In genomic region chr7:63444484-63445345, GRCm38 (mm10) we compare ENCODE assay signal across 8 mouse cellular contexts. TPM values are rescaled to one million over a fixed set of nuclear protein-coding genes. Genes with fewer than 3 reads are reported as not detected.
DNase-seq lines count a peak whose midpoint lies in the region; ATAC-seq and TF ChIP-seq lines count a peak whose summit lies in the region.

Otud7a (plus strand) TSS chr7:63444751.

- peak within 1 kb of the TSS; percentile 85 for H3K4me2 ChIP-seq in hindbrain, embryonic 16.5 days (ENCODE audit: low read length)
- peak within 1 kb of the TSS; percentile 94 for H3K4me2 ChIP-seq in midbrain, embryonic 11.5 days
- peak within 1 kb of the TSS; percentile 94 for H3K4me2 ChIP-seq in stomach, embryonic 15.5 days

- no peaks in the 10 kb centered on the region for H3K27me3 ChIP-seq in hindbrain, embryonic 16.5 days (replicated peaks; ENCODE audit: control insufficient read depth, insufficient read depth, low read length)
- H3K27me3 ChIP-seq in midbrain, embryonic 11.5 days (ENCODE audit: control insufficient read depth, insufficient read depth, low read length) = peaks cover 4% of the 10 kb centered on the region; the same call in 1 of the 2 replicates
- H3K27me3 ChIP-seq in stomach, embryonic 15.5 days (replicated peaks) = peaks cover 21% of the 10 kb centered on the region

- ATAC-seq in hindbrain, embryonic 16.5 days = peak; percentile 94
- peak; percentile 95 for ATAC-seq in midbrain, embryonic 11.5 days (ENCODE audit: low FRiP score)
- ATAC-seq in stomach, embryonic 15.5 days (ENCODE audit: insufficient read depth, low FRiP score, low read depth) = peak; percentile 83

- intact Hi-C loops in gastrocnemius, adult 2 months (cut with DNase I) = no loop called here
- intact Hi-C loops in gastrocnemius, postnatal 36 days (cut with DNase I) = no loop called here

- H3K9me3 ChIP-seq in hindbrain, embryonic 16.5 days (ENCODE audit: control insufficient read depth, low read length) = no peaks in the 10 kb centered on the region
- no peaks in the 10 kb centered on the region for H3K9me3 ChIP-seq in midbrain, embryonic 11.5 days (ENCODE audit: control insufficient read depth, low read length)
- no peaks in the 10 kb centered on the region for H3K9me3 ChIP-seq in stomach, embryonic 15.5 days

- under 1% methylated on average over 93 of the region's 123 CpGs for whole genome bisulfite sequencing in hindbrain, embryonic 16.5 days
- WGBS in midbrain, embryonic 11.5 days = under 1% methylated on average over 113 of the region's 123 CpGs
- WGBS in stomach, embryonic 15.5 days = under 1% methylated on average over 115 of the region's 123 CpGs

- no peaks in the 10 kb centered on the region for H3K36me3 ChIP-seq in hindbrain, embryonic 16.5 days (ENCODE audit: control insufficient read depth, insufficient read depth, low read length)
- H3K36me3 ChIP-seq in midbrain, embryonic 11.5 days (ENCODE audit: control insufficient read depth, insufficient read depth, low read length) = no peaks in the 10 kb centered on the region
- no peaks in the 10 kb centered on the region for H3K36me3 ChIP-seq in stomach, embryonic 15.5 days

- H3K9ac ChIP-seq in hindbrain, embryonic 16.5 days (ENCODE audit: low read depth, low read length) = peak within 1 kb of the TSS; percentile 89
- H3K9ac ChIP-seq in midbrain, embryonic 11.5 days (ENCODE audit: low read length) = peak within 1 kb of the TSS; percentile 76
- H3K9ac ChIP-seq in stomach, embryonic 15.5 days = no peak within 1 kb of the TSS

- peak; percentile 47 for DNase-seq in gastrocnemius, adult 2 months
- DNase-seq in gastrocnemius, postnatal 36 days = no peak
- DNase-seq in cerebellum, postnatal 10 days = peak; percentile 98
- peak; percentile 81 to 91 for DNase-seq in frontal cortex, postnatal 10 days (ENCODE audit: low spot score in 2 of 2)
- DNase-seq in left cerebral cortex, adult 8-10 months (ENCODE audit: low spot score in 2 of 2) = peak; percentile 73 to 89
- DNase-seq in midbrain, embryonic 11.5 days (ENCODE audit: low spot score, missing footprints) = peak; percentile 98

- TF ChIP-seq CTCF in gastrocnemius, adult 2 months (IDR thresholded peaks at IDR 0.05) = no peak

- peak within 1 kb of the TSS; percentile 65 for H3K4me3 ChIP-seq in gastrocnemius, adult 2 months
- peak within 1 kb of the TSS; percentile 67 for H3K4me3 ChIP-seq in hindbrain, embryonic 16.5 days (ENCODE audit: low read length)
- H3K4me3 ChIP-seq in midbrain, embryonic 11.5 days (ENCODE audit: low read depth, low read length) = peak within 1 kb of the TSS; percentile 75
- peak within 1 kb of the TSS; percentile 52 for H3K4me3 ChIP-seq in stomach, embryonic 15.5 days (replicated peaks)

- peaks cover 9% of the 10 kb centered on the region for H3K4me1 ChIP-seq in hindbrain, embryonic 16.5 days (ENCODE audit: control insufficient read depth, insufficient read depth, low read depth, low read length)
- 0 out of 2 replicates have a peak, but pooled peaks cover 4% of the 10 kb centered on the region for H3K4me1 ChIP-seq in midbrain, embryonic 11.5 days (ENCODE audit: control insufficient read depth, insufficient read depth, low read length)
- H3K4me1 ChIP-seq in stomach, embryonic 15.5 days = peaks cover 4% of the 10 kb centered on the region; the same call in 1 of the 2 replicates

- H3K27ac ChIP-seq in gastrocnemius, adult 2 months = no peak within 1 kb of the TSS
- H3K27ac ChIP-seq in hindbrain, embryonic 16.5 days (ENCODE audit: low read depth, low read length) = peak within 1 kb of the TSS; percentile 85
- H3K27ac ChIP-seq in midbrain, embryonic 11.5 days (ENCODE audit: low read depth, low read length) = peak within 1 kb of the TSS; percentile 30; the same call in 1 of the 2 replicates
- no peak within 1 kb of the TSS for H3K27ac ChIP-seq in stomach, embryonic 15.5 days

RNA-seq across cellular contexts. Expression of gene Otud7a, which starts in this region (rescaled TPM):
- total RNA-seq in gastrocnemius, adult 2 months (2021) = not detected
- total RNA-seq in gastrocnemius, postnatal 36 days (2021) = under 1 TPM in 1 of 2 experiments, not detected in 1; 0.35 TPM
- 2.1 and 3.2 TPM in 2 replicates for polyA plus RNA-seq in hindbrain, embryonic 16.5 days (2015; fragmentation: Nextera tagmentation; extraction: Ambion mirVana)
- 10 to 100 TPM; 67.4 to 72.7 (median 69.7) TPM for total RNA-seq in left cerebral cortex, adult 8-10 months (2022)
- 1.8 and 1.9 TPM in 2 replicates for polyA plus RNA-seq in midbrain, embryonic 11.5 days (2014; fragmentation: Nextera tagmentation; extraction: Ambion mirVana)
- 0.46 and 0.64 TPM in 2 replicates for polyA plus RNA-seq in stomach, embryonic 15.5 days (2015; fragmentation: Nextera tagmentation; extraction: Ambion mirVana)

Comparison
In these comparisons a context has a peak if more than half of its experiments do, and no peak if none do; other contexts are left out.
1. RNA of gene Otud7a (total RNA-seq): 67.4 to 72.7 TPM in left cerebral cortex, adult 8-10 months; 0.35 TPM in gastrocnemius, postnatal 36 days and not detected in gastrocnemius, adult 2 months; every median in the first group is over 10 times any median in the second.
2. Peak in DNase-seq and H3K4me3 ChIP-seq in gastrocnemius, adult 2 months; RNA of the gene not detected or under 1 TPM.
3. Peak in ATAC-seq, H3K4me3 ChIP-seq and H3K4me2 ChIP-seq in stomach, embryonic 15.5 days; RNA of the gene not detected or under 1 TPM.
4. DNase-seq: peak in cerebellum, postnatal 10 days (2 of 2), frontal cortex, postnatal 10 days (2 of 2), left cerebral cortex, adult 8-10 months (2 of 2) and midbrain, embryonic 11.5 days (single experiment); none in gastrocnemius, postnatal 36 days (0 of 2).
5. H3K27ac ChIP-seq: peak in hindbrain, embryonic 16.5 days (single experiment) and midbrain, embryonic 11.5 days (single experiment); none in gastrocnemius, adult 2 months (single experiment) and stomach, embryonic 15.5 days (single experiment).
6. Peak in every context shown above with its lines, with median percentiles within 50 percentile points of each other: H3K4me3 ChIP-seq, ATAC-seq and H3K4me2 ChIP-seq.